Mouse (Mus musculus): Measurements from ENCODE around the gene Pigk.

DNA sequence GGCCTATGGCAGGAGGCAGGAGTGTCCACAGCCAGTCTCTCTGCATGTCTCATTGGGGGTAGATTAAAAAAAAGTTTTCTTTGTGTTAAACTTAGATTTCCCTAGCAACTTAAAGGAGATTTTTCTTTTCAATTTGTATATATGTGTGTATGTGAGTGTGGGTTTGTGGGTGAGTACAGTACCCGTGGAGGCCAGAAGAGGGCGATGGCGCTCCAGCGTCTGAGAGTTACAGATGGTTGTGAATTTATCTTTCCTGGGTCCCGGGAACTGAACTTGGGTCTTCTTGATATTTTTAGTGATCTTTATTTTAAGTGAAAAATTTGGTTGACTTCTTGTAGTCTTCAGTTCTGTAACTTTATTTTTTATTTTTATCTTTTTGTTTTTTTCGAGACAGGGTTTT, 7.4 kb downstream of the Pigk start:
- TF ChIP-seq CTCF (IDR thresholded peaks at IDR 0.05; ENCODE audit: borderline replicate concordance, insufficient read depth, low read depth, low read length) (peak; percentile 26; the same call in 1 of the 2 replicates), POLR2A (IDR thresholded peaks at IDR 0.05; ENCODE audit: borderline replicate concordance, insufficient read depth, low read length) (no peak)

All from cerebellum, adult 2 months (tissue).